Mouse (Mus musculus) retina, postnatal 7 days (tissue): ENCODE measurements around the gene Hacd4.

ENCODE experiments used
- DNase-seq: peaks from one replicate; pipeline ENCODE4 v3.0.0-alpha.2; 2012; ENCODE audit warnings: low read depth, low spot score

The Hacd4 gene

DNA sequence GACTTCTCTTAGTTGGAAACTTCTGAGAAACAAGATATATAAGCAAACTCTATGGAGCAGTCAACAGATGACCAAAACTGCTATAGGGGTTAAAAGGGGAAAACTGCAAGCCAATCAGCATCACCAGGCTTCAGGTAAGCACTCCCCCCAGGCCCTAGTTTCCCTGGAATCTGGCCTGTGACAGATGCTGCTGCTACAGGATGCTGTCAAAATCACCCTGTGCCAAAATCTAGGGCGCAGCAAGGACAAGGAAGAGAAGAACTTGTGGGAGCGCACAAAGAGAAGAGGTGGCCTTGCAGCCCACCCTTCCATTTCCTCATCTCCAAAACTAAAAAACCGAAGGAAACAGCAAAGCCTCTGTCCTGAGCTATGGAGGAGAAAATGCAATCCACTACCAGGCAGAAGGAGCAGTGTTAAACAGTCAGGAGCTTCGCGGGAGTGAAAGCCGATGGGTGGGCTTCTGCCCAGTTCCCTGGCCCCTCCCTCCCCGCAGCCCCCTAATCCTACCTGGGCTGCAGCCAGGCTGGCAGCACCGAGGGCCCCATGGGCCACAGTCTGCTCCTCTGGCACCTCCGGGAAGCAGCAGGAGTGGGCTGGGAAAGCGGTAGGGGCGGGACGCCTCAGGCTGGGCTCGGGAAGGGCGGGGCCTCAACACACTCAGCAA is at the start of gene Hacd4:
Hacd4 (minus strand) TSS at position 603 of the 664 bp plus-strand sequence.
- DNase-seq = no peak

DNA sequence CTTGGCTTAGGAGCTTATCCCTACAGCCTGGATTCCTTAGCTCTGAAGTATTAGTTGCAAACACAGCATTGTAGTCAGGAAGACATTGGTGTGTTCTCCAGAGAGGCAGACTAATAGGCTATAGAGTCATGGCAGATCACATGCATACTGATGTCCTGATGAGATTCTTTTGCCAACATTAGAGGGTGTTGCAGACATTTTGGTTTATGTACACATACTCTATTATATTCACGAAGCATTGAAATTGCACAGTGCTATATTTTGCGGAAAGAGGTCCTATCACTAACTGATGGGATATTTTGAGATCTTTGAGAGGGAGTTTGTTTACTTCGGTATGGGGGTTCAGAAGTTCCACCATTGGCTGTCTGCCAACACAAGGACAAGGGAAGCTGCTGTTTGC is 49.4 kb upstream of the Hacd4 start:
- no peak for DNase-seq

DNA sequence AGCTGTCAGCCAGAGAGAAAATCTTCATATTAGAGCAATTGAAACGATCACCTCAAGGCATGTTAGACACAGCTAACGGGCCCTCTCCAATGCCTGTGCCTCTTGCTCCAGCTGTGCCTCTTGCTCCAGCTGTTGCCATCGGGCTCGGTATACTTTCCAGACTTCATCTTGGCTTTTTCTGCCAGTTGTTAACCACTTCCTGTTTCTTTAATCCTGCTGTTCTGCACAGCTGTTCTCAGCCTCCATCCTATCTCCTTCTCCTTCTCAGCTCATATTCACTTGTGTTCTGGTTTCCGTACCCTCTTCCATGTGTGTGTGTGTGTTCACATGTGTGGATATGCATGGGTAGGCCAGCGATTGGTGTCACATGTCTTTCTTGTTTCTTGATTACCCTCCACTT is 41.4 kb upstream of the Hacd4 start:
- DNase-seq = no peak

DNA sequence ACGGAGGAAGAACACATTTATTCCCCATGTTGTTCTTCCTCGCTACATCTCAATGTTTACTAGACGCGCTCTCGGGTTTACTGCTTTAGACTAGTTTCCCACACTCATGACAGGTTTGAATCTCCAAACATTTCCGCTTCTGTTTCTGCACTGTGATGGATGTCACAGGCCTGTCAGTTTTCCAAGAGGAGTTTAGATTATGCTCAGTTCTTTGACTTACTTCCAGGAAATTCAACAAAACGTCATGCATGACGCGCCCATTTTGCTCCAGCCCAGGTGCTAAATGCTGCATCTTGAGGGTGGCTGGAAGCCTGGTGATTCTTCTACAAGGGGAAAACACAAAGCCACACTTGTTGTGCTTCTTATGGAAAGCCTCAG is 40.1 kb upstream of the Hacd4 start:
- DNase-seq = no peak

DNA sequence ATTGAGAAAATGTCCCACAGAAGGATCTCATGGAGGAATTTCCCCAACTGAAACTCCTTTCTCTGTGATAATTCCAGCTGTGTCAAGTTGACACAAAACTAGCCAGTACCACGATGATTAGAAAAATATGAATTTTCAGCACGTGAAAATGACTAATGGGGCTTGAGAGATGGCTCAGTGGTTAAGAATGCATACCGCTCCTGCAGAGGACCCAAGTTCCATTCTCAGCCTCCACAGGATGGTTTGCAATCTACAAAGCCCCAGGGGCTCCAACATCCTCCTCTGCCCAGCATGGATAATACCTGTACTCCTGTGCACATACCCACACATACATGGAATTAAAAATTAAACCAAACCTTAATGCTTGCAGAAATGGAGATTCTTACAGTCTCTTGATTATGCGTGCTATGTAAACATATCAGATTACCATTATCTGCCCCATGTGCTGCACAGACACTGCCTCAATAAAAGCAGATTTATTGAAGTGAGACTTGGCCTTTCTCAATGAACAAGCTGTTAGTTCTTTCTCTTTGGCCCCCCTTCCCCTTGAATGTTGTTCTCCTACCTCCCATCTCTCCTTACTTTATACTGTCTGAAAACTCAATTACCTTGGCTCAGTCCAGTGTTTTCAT is 39.6 kb upstream of the Hacd4 start:
- DNase-seq = no peak

DNA sequence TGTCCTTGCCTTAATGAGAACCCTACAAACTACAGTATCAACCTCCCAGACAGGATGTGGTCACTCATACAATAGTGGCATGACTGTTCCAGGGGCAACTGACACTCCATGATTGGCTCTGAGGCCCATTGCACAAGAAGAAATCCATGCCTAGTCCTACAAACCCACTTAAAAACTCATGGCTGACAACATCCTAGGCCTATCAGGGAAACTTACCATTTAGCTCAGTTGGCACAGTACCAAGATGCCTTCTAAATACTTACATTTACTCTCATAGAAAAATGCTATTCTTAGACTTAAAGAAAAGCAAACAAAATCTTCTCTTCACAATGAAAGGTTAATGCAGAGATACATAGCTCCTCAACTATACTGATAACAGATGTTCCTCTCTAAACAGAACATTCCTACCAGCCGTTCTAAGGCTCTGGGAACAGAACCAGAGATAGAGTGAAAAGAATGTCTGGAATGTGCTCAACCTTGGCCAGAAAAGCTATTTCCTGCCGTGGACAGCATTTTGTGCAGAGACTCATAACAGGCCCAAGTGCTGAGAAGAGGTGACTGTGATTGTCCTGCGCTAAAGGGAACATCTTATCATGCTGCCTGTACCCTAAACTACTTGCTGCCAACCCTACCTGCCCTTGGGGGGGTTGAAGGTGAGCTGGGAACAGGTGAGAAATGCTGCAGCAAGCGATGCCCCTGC is 37.9 kb upstream of the Hacd4 start:
- no peak for DNase-seq

DNA sequence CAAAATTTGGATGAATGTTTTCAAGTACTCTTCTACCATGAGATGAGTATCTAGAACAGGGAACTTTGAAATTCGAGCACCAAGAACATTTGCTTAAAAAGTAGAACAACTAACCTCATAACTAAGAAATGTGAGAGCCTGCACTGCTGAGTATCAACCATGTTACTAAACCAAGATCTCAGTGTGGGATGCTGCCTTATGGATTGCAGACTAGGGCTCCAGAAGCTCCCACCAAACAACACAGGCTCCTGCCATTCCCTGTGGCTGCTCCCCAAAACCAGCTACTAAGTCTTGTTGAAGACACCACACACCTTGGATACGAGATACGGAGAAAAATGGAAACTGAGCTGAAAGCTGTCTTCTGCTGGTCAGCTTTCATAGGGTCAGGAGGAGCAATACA is 37.4 kb upstream of the Hacd4 start:
- DNase-seq = no peak

DNA sequence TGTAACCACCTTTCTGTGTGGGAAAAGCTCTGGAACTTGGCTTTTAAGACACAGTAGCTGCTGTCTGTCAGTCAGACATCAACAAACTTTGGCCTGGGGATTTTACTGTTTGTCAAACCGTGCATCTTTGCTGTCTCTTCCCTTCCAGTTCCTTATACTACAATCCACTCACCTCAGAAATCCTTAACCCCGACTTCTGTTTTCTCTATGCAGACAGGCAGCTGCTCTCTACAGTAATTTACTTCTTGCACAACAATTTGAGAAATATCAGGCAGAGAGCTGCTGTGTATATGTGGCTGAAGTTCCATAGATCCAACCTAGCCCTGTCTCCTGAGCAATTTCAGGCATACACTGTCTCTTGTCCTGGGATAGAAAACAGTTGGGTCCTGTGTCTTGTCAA is 32.8 kb upstream of the Hacd4 start:
- DNase-seq = no peak

DNA sequence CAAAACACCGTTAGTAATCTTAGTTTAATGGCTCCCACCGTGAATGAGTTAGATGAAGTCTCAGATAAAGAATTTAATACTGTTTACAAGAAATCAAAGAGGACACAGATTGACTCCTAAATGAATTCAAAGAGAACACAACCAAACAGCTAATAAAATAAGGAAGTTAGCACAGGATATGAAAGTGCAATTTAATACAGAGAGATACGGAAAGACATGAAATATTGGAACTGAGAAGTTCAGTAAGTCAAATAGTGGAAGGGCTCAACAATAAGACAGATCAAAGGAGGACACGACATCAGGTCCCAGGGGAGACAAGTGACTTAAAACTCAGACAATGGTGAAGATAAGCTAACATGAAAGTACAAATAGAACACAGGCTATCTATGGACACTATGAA is 25.8 kb upstream of the Hacd4 start:
- no peak for DNase-seq

DNA sequence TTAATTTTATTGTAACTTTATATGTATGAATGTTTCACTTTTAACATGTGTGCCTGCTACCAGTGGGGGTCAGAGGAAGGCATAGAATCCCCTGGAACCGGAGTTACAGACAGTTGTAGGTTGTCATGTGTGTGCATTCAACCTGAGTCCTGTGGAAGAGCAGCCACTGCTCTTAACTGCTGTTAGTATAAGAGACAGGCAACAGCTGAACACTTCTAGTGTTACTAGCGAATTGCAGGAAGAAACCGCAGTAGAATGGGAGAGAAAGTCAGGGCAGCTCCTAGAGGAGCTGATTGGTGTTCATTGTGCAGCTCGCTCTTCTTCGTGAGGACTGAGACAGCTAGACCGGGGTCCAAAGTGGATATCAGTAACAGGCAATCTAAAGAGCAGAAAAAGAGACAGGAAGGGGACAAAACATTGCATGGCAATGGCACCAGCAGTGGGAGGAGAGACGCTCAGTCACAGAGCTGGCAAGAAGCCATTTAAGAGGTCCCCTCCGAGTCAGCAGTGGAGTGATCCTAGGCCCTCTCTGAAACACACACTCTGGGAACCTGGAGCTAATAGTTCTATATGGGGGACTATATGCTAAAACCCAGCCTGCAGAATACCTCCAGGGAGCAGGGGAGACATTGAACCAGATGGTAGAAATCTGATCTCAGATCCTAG is 24.4 kb upstream of the Hacd4 start:
- no peak for DNase-seq

DNA sequence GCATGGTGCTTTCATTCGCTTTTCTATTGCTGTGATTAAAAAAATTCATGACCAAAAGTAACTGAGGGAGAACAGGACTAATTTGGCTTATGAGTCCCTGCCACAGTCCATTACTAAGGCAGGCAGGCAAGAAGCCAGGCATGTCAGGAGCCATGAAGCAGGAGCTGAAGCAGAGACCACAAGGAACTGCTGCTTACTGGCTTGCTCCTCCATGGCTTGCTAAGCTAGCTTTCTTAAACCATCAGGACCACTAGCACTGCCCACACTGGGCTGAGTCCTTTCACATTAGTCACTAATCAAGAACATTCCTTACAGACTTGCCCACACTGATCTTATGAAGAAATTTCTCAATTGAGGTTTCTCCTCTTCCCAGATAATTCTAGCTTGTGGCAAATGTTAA is 23.8 kb upstream of the Hacd4 start:
- no peak for DNase-seq

DNA sequence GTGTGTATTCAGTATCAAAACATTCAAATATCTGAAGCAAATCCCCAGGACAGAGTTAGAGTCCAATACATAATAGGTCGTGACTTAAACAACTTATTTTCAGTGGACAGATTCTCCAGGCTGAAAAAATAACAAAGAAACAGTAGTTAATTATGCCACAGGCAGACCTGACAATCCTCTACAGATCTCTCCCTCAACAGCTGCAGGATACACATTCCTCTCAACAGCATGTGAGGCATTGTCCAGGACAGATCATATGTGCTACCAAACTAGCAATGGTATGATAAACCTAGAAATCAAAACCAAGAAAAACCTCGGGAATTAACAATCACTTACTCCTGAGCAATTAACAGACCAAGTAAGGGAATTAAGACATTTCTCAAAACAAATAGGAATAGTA is 22.6 kb upstream of the Hacd4 start:
- no peak for DNase-seq

DNA sequence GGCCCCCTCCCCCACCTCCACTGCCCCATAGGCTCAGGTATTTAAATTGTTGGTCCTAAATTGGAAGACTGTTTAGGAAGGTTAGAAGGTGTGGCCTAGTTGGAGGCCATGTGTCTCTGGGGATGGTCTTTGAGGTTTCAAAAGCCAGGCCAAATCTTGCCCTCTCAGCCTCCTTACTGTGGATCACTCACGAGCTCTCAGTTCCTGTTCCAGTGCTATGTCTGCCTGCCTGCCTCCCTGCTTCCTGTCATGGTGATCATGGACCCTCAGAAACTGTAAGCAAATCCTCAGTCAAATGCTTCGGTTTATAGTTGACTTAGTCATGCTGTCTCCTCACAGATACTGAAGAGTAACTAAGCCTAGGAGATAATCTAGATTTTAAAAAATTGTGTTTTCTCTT is 19.9 kb upstream of the Hacd4 start:
- no peak for DNase-seq

DNA sequence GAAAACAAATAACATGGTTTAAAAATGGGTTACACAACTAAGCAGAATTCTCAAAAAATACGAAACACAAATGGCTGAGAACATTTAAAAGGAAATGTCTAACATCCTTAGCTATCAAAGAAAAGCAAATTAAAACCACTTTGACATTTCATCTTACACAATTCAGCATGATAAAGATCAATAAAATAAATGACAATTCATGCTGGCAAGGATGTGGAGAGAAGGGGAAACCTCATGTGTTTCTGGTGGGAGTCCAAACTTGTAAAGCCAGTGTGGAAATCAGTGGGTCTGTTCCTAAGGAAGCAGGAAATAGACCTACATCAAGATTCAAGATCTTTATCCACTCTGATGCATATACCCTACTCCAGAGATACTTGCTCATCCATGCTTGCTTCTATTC is 19.4 kb upstream of the Hacd4 start:
- DNase-seq = no peak

DNA sequence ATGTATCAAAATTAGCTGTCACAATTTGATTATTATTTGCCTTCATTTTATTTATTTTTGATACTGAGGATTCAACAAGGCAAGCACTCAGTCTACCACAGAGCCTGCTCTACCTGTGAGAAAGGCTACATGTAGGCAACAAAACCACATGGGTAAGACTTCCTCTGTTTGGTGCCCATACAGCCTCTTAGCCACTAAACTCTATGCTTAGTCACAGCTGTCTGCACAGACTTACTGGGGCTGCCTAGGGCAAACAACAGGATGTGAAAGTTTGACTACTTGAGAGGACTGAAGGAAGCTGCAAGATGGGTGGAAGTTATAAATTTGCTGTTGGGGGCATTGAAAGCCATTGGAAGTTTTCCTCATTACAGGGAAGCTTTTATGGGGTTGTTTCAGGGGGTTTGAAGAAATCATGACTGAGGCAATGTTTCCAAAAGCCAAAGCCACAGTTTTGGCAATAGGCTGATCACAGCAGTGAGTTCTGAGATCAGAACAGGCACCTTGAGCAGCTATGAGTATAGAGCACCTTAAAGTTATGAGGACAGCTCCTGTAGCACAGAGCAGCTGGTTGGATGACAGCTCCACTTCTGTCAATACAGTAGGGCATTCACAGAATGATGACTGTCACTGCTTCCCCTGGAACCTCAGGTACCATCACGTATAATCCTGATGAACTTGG is 11.5 kb upstream of the Hacd4 start:
- no peak for DNase-seq

DNA sequence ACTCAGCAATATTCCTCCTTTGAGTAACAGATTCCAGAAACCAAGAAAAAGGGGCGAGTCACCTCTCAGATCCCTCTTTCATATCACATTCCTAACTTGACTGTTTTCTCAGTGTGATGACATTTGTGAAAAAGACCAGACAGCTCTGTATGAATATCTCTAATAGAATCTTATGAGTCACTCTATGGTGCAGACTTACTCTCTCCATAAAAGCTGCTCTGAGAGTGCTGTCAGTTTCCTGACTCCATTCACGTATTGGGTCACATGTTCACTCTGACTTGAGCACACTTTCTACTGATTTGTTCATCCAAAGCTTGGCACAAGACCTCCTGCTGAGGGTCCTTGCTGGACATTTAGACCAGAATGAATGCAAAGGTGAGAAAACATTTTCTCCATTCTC is 10.2 kb upstream of the Hacd4 start:
- no peak for DNase-seq

DNA sequence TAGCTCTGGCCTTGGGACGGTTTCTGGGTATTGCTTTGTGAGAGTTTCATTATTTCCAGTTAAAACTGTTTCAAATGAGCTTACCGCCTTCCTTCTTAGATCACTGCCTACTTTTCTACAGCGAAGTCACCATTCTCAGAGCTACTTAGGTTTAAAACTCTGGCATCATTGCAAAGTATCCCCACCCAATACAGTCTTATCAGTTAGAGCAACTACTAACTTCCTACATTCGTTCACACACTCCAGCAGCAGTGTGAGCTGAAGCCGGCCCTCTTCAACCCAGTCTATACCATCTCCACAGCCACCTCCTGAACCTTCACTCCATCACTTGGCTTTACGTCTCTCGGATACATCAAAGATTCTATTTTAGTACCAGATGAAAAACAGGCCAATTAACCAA is 2.1 kb upstream of the Hacd4 start:
- DNase-seq = no peak

DNA sequence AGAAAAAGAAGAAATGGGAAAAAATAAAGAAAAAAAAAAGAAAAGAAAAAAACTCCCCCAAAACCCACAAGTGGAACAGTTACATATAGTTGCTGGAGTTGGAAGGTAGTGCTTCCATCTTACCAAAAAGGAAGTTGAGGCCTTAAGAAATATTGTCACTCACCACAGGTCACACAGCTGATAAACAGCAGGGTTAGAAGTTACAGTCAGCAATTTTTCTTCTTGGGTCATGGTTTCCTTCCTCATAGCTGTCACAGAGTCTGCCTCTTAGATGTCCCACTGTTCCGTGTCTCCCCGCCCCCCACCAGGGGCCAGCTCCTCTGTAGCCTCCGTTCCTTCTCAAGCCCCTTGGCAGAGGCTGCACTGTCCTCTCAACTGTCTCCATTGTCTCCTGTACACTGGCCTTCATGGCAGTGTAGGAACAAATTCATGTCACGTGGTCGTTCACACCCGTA is 968 bp upstream of the Hacd4 start:
- no peak for DNase-seq

DNA sequence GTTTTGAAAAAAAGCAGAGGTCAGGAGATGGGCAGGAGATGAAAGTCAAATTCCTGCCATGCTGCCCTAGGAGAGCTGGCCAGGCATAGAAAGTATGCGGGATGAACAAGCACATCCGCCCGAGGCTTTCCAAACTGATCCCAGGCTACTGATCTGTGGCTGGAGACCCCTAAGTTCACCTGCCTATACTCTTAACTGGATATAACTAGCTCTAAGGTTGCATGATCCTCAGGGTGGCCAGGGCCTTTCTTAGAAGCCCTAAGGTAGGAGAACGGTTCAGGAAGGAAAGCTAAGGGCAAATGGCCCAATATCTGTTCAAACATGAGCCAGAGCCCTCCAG is 232 bp upstream of the Hacd4 start:
- no peak for DNase-seq

DNA sequence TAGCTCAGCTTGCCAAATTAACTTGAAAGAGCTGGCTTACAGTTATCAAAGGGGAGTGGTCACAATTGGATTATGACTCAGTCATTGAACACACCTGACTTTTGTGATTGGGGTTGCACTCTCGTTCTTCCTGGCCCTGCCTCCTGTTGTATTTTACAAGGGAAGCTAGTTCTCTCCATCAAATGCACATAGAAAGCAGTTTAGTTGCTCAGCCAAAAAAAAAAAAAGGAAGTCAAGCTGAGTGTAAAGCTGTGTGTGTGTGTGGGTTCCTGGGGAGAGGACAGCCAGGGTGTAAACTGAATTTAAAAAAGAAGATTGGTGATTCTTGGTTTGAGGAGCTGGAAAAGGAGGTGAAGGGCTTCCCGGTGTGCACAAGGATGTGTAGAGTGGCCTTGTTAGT is 811 bp downstream of the Hacd4 start:
- DNase-seq = no peak

DNA sequence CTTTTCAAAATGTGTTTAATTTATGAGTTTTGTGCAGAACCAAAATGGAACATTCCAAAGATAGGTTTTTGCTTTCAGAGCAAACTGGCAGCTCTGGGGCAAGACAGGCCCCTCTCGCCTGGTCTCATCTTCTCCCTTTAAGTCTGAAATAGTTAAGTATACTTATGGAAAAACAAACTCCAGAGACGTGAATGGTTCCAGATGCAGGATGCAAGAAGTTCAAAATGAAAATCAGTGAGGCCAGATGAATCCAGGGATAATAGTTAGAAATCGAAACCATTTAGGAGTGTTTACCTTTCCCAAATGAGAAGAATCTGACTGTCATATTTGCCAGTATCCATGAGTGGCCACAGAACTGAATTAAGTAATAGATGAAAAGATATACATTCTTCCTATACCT is 1.6 kb downstream of the Hacd4 start:
- DNase-seq = no peak

DNA sequence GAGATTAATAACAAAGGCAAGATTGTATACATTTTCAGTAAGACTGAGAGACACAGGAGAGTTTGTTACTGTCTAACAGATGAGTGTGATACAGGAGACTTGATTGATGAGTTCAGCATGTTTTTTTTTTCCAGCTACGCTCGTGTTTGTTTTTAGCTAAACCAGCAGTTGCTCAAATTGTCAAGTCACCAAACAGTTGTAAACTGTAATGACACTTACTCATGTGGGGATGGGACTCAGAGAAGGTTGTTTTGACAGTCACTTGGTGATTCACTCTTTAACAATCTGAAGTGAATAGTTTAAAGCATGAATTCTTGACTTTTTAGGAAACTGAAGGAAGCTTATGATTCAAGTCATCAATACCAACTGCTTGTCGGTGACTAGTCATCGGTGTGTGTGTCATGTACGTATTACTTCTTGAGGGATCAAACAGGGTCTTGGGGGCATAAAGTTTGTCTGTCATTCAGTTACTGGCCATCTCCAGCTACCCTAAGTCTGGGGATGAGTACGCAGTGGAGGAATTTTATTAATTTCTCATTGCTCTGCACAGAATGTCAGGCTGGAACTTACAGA is 2.0 kb downstream of the Hacd4 start:
- DNase-seq = no peak
